Mouse (Mus musculus): ENCODE measurements around the gene Gm14124. TPM values are rescaled to one million over a fixed set of nuclear protein-coding genes. Genes with fewer than 3 reads are reported as not detected.
"Not testable (repeated sequence)": the region's sequence is repeated elsewhere in the genome, so short reads cannot be mapped to it uniquely, and the experiment has no call there.

Gm14124 gene
- total and polyA plus RNA-seq, 3 experiments = 0.08 TPM; not detected in 2

DNA sequence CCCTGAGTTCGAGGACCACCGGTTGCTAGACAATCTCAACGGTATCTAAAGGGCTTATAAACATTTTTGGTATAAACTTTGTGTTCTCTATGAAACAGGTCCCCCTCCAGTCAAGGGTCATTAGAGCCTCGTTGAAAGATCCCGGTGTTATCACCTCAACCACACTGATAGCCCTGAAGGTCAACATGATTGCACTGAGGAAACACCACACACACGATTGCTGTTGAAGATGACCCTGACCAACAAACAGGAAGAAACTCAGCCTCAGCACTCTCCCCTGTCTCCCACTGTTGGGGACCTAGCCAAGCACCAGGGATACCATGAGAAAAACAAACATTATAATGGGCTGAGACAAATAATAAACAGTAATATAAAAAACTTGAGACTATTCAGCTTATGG is 36.4 kb downstream of the Gm14124 start:
- WGBS = 60% methylated on average over 6 of the region's 6 CpGs

GRCm38 (mm10) chr2:150299096-150299495 is 41.8 kb downstream of the Gm14124 start:
- intact Hi-C loops (cut with DNase I) = no loop called here
- Histone ChIP-seq H3K79me2 (replicated peaks; ENCODE audit: control insufficient read depth, insufficient read depth, low read length) (no peaks in the 10 kb centered on the region), H3K9ac (ENCODE audit: low read depth, low read length) (no peak overlapping the region), H3K27ac (no peak overlapping the region), H3K27me3 (ENCODE audit: control insufficient read depth, insufficient read depth, low read length) (no peaks in the 10 kb centered on the region), H3K4me3 (no peak overlapping the region), H3K36me3 (ENCODE audit: control insufficient read depth, insufficient read depth, low read length) (no peaks in the 10 kb centered on the region), H3K4me1 (ENCODE audit: control insufficient read depth, insufficient read depth, low read length) (no peaks in the 10 kb centered on the region; the same call in 1 of the 2 replicates)
- DNase-seq = peak in 1 of 2 experiments; percentile 21
- WGBS = 19% methylated on average over 1 of the region's 1 CpGs
- TF ChIP-seq CTCF (IDR thresholded peaks at IDR 0.05) (no peak), POLR2A (IDR thresholded peaks at IDR 0.05; ENCODE audit: insufficient read depth, low read depth, low read length) (no peak), EP300 (IDR thresholded peaks at IDR 0.05; ENCODE audit: insufficient read depth, low read depth, low read length) (no peak)

More for the DNA sequence above, 36.4 kb downstream of the Gm14124 start:
- H3K27ac ChIP-seq = no peak overlapping the region
- TF ChIP-seq CTCF (IDR thresholded peaks at IDR 0.05) (no peak), EP300 (IDR thresholded peaks at IDR 0.05; ENCODE audit: insufficient read depth, low read depth, low read length) (no peak), POLR2A (IDR thresholded peaks at IDR 0.05; ENCODE audit: insufficient read depth, low read depth, low read length) (no peak)
- no peak for DNase-seq
- H3K4me3 ChIP-seq = no peak overlapping the region
- no peaks in the 10 kb centered on the region for H3K4me1 ChIP-seq (ENCODE audit: control insufficient read depth, insufficient read depth, low read length)
- H3K36me3 ChIP-seq (ENCODE audit: control insufficient read depth, insufficient read depth, low read length) = no peaks in the 10 kb centered on the region
- H3K9ac ChIP-seq (ENCODE audit: low read depth, low read length) = no peak overlapping the region
- intact Hi-C loops (cut with DNase I) = no loop called here
- H3K79me2 ChIP-seq (replicated peaks; ENCODE audit: control insufficient read depth, insufficient read depth, low read length) = no peaks in the 10 kb centered on the region
- no peaks in the 10 kb centered on the region for H3K27me3 ChIP-seq (ENCODE audit: control insufficient read depth, insufficient read depth, low read length)

GRCm38 (mm10) chr2:150307183-150307773 is 50.0 kb downstream of the Gm14124 start:
- H3K27me3 ChIP-seq (ENCODE audit: control insufficient read depth, insufficient read depth, low read length) = no peaks in the 10 kb centered on the region
- no peak overlapping the region for H3K9ac ChIP-seq (ENCODE audit: low read depth, low read length)
- DNase-seq = peak in 1 of 2 experiments; percentile 6
- no peaks in the 10 kb centered on the region for H3K79me2 ChIP-seq (replicated peaks; ENCODE audit: control insufficient read depth, insufficient read depth, low read length)
- H3K4me3 ChIP-seq = no peak overlapping the region
- no peaks in the 10 kb centered on the region; the same call in 1 of the 2 replicates for H3K4me1 ChIP-seq (ENCODE audit: control insufficient read depth, insufficient read depth, low read length)
- H3K27ac ChIP-seq = no peak overlapping the region
- TF ChIP-seq POLR2A (IDR thresholded peaks at IDR 0.05; ENCODE audit: insufficient read depth, low read depth, low read length) = no peak
- TF ChIP-seq EP300 (IDR thresholded peaks at IDR 0.05; ENCODE audit: insufficient read depth, low read depth, low read length) = no peak
- TF ChIP-seq CTCF (IDR thresholded peaks at IDR 0.05) = no peak
- intact Hi-C loops (cut with DNase I) = no loop called here
- H3K36me3 ChIP-seq (ENCODE audit: control insufficient read depth, insufficient read depth, low read length) = no peaks in the 10 kb centered on the region
- WGBS = 81% methylated on average over 10 of the region's 10 CpGs

- not testable (repeated sequence) for H3K79me2 ChIP-seq (replicated peaks; ENCODE audit: control insufficient read depth, insufficient read depth, low read length); H3K36me3 ChIP-seq (ENCODE audit: control insufficient read depth, insufficient read depth, low read length); H3K27me3 ChIP-seq (ENCODE audit: control insufficient read depth, insufficient read depth, low read length); H3K4me1 ChIP-seq (ENCODE audit: control insufficient read depth, insufficient read depth, low read length)
- H3K27ac ChIP-seq = peak overlapping the region; percentile 53
- peak overlapping the region; percentile 67 for H3K9ac ChIP-seq (ENCODE audit: low read depth, low read length)
- TF ChIP-seq POLR2A (IDR thresholded peaks at IDR 0.05; ENCODE audit: insufficient read depth, low read depth, low read length) = peak; percentile 54
- intact Hi-C loops (cut with DNase I) = loop anchor here (2.0 to 10.0 kb wide), 2 partner anchors 52 to 176 kb away; partner anchors contain the start of genes 3300002I08Rik and Zfp120
- WGBS = 6% methylated on average over 19 of the region's 19 CpGs
- H3K4me3 ChIP-seq = peak overlapping the region; percentile 55
- peak; percentile 93 for DNase-seq
These were observed 53.9 kb downstream of the Gm14124 start for GRCm38 (mm10) chr2:150310952-150311884.

GRCm38 (mm10) chr2:150316140-150316539 is 58.8 kb downstream of the Gm14124 start:
- no peak overlapping the region for H3K4me3 ChIP-seq
- no peak overlapping the region for H3K9ac ChIP-seq (ENCODE audit: low read depth, low read length)
- intact Hi-C loops (cut with DNase I) = loop anchor here (10.0 kb wide), 1 partner anchor 181 kb away; the partner anchor contains the start of gene Zfp120
- no peak for DNase-seq
- H3K36me3 ChIP-seq (ENCODE audit: control insufficient read depth, insufficient read depth, low read length) = no peaks in the 10 kb centered on the region
- H3K4me1 ChIP-seq (ENCODE audit: control insufficient read depth, insufficient read depth, low read length) = no peaks in the 10 kb centered on the region
- H3K27ac ChIP-seq = no peak overlapping the region
- TF ChIP-seq EP300 (IDR thresholded peaks at IDR 0.05; ENCODE audit: insufficient read depth, low read depth, low read length) (no peak), CTCF (IDR thresholded peaks at IDR 0.05) (no peak), POLR2A (IDR thresholded peaks at IDR 0.05; ENCODE audit: insufficient read depth, low read depth, low read length) (no peak)
- no peaks in the 10 kb centered on the region for H3K27me3 ChIP-seq (ENCODE audit: control insufficient read depth, insufficient read depth, low read length)
- no peaks in the 10 kb centered on the region; the same call in none of the 2 replicates for H3K79me2 ChIP-seq (replicated peaks; ENCODE audit: control insufficient read depth, insufficient read depth, low read length)

Data from heart, adult 2 months (tissue).